Mouse (Mus musculus) c-Kit-positive CD71-negative TER-119-negative erythroid progenitor cells, embryonic 14.5 days (primary cell): ENCODE data around the gene Ankrd54.
"Not testable (repeated sequence)": the region's sequence is repeated elsewhere in the genome, so short reads cannot be mapped to it uniquely, and the experiment has no call there.

Experiments used
- DNase-seq: peaks from one replicate; pipeline ENCODE4 v3.0.0-alpha.2; 2013; ENCODE audit warnings: low read depth

The Ankrd54 gene

GRCm38 (mm10) chr15:79018191-79018590 lies 44.5 kb downstream of the Ankrd54 start:
- DNase-seq: no peak

GRCm38 (mm10) chr15:79013382-79013781 lies 49.3 kb downstream of the Ankrd54 start:
- no peak for DNase-seq

GRCm38 (mm10) chr15:79011550-79011949 lies 51.1 kb downstream of the Ankrd54 start:
- DNase-seq: no peak

GRCm38 (mm10) chr15:79009734-79010133 lies 53.0 kb downstream of the Ankrd54 start:
- no peak for DNase-seq

GRCm38 (mm10) chr15:79007836-79008235 lies 54.9 kb downstream of the Ankrd54 start:
- DNase-seq: not testable (repeated sequence)

- DNase-seq: no peak
Observed at GRCm38 (mm10) chr15:79007059-79007458, 55.6 kb downstream of the Ankrd54 start.

- DNase-seq: no peak
Observed at GRCm38 (mm10) chr15:79006638-79007037, 56.1 kb downstream of the Ankrd54 start.

GRCm38 (mm10) chr15:79005581-79005980 lies 57.1 kb downstream of the Ankrd54 start:
- DNase-seq: no peak
